Mouse (Mus musculus) liver, adult 2 months (tissue): Measurements from ENCODE around the gene Heatr4.

ENCODE experiments used
- CTCF ChIP-seq: fragments of 200-500 bp; IDR thresholded peaks from 2 replicates; pipeline ENCODE4 v1.5.1; 2011; ENCODE audit warnings: low read depth, low read length, control low read depth
- POLR2A ChIP-seq: fragments of 200-500 bp; IDR thresholded peaks from 2 replicates; pipeline ENCODE4 v1.6.1; 2011; ENCODE audit warnings: low read length, control low read depth; ENCODE audit not compliant: insufficient read depth; ENCODE audit errors: extremely low read depth

DNA sequence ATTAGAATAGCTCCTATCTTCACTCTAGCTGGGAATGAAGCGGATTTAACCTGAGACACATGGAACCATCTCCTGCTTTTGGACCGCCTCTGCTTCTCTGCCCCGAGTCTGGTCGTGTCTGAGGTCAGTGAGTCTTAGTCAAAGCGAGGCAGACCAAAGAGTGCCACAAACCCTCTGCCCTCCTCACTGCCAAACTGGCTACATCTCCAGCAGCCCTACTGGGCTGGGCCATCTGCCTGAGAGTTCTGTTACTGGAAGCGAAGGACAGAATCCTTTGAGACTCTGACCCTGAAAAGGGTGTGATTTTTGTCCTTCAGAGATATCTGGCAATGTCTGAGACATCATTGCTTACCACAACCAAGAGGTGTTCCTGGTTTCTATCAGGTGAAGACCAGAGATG is 5.8 kb downstream of the Heatr4 start:
- TF ChIP-seq POLR2A (no peak), CTCF (no peak)
